Mouse (Mus musculus) 416B (cell line): Measurements from ENCODE around the gene Nos1.
A peak's percentile ranks its signal among the peaks of the same experiment; 100 is the strongest.

ENCODE experiments used
- DNase-seq: peaks from one replicate; pipeline ENCODE4 v3.0.0; 2011; ENCODE audit warnings: low read depth

The Nos1 gene

DNA sequence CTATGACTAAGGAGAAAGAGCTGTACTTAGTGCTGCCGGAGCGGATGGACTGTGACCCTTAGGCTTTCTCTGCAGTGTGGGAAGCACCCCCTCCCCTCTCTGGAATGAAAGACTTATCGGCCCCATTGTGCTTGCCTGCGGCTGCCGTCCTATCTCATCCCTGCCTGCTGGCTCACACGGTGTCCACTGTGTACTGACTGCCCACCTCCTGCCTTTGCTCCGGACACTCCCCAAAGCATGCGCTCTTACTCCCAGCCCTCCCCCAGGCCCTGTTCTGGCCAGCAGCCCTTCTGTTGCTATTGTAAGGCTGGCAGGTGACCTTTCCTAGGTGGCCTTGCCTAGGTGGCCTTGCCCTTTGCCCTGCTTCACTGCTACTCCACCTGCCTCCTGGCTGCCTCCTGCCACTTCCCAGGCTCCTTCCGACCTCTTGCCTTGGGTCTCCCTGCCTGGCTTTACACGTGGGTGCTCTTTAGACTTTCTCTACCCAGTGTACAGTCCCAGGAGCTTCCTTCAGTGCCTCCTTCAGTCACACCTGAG is 216.7 kb downstream of the Nos1 start:
- no peak for DNase-seq

DNA sequence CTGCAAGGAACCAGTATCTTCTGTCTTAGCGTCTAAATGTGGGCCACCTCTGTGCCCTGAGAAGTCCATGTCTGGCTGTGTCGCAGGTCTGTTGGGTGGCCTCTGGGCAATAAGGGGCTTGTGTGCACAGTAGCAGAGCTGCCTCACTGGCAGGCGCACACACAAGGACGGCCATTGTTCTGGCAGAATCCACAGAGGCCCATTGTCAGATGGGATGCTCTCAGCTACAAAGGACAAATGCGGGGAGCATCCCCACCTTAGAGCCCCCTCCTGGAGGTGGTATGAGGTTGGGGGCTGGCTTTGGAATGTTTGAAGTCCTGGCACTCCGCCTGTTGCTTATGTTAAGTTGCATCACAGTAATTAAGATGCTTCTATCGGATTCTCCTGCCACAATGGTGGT is 218.2 kb downstream of the Nos1 start:
- DNase-seq = no peak

DNA sequence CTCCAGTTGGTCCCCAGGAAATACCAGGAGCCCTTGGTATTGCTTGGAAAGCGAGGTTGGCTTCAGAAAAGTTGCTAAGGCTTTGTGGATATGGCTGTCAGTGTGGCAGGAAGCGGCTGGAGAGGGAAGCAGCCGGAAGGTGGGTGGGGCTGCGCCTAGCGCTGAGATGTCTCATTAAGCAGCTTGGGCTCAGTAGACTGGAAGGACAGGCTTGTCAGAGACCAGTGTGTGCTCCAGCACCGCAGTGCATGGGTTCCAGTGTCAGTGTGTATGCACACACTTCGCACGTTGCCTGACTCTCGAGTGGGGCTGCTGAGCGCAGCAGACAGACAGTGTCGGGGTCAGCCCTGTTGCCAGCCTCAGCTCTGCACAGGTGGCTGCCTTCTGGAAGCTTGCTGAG is 218.8 kb downstream of the Nos1 start:
- DNase-seq = no peak

DNA sequence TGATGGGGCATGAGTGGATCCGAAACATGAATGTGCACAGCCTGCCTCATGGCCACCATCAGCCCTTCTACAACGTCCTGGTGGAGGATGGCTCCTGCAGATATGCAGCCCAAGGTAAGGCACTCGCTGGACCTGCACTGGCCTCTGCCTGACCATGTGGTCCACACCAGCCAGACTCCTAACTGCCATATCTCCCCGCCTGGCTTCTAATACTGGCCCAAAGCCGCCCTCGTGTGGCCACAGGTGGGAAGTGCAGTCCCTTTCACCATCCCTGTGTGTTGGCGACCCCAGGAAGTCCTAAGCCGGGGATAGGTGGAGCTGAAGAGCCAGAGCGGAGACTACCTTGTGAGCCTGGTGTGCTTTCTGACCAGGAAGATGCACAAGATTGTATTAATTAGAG is 221.2 kb downstream of the Nos1 start:
- DNase-seq = peak; percentile 56

DNA sequence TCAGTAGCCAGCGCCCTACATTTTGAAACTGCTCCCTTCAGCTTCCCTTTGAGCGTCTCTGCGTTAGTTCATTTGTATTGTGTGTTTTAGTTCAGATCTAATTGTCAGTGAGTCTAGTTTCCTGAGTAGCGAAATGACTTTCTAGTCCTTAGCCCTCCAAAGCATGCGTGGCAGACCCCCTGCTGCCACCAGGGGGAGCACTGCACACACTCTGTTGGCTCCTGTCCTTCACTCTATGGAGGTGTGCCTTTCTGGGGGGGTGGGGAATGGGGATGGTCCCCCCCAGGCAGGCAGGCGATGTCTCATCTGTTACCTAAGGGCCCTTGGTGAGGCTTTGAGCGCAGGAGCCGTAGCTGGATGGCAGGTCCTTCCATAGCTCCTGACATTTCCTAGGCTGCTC is 223.8 kb downstream of the Nos1 start:
- peak; percentile 42 for DNase-seq

DNA sequence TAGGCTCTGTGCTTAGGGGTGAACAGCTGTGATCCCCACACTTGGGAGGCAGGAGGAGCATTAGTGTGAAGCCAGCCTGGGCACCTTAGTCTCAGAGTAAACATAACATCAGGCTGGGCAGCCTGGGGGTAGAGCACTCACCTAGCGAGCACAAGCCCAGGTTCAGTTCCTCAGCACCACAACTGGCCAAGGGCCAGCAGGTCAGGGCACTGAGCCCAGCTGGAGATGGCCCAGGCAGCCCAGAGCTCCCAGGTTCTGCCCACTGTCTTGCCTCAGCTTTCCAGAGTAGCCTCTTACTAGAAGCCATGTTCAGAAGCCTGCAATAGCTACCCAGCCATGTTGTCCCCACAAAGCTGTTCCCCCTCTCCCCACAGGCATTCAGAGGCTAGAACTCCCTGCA is 224.9 kb downstream of the Nos1 start:
- DNase-seq = no peak

DNA sequence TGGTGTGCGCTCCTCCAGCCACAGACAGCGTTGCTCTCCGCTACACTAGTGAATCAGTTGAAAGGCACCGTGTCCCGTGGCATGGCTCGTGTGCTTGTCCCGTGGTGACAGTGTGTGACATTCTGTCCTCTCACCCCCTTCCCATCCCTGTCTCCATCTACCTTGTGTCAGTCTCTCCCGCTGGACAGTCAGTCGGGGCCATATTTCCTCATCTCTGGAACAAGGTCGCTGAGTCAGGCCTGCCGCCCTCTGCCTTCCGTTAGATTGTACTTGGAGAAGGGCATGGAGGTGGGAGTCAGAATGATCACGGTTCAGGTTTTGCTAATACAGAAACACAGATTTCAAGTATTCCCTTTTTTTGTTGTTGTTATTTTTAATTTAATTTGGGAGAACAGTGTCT is 227.5 kb downstream of the Nos1 start:
- DNase-seq = no peak
